Mouse (Mus musculus): Measurements from ENCODE around the gene Olfr688. TPM values are rescaled to one million over a fixed set of nuclear protein-coding genes. Genes with fewer than 3 reads are reported as not detected.

The Olfr688 gene
- polyA plus RNA-seq, 1 experiment from 2014 or later, result not detected

Other genes with a start within 250 kb of the Olfr688 start
- gene Olfr677, start 236.7 kb upstream of the Olfr688 start, polyA plus RNA-seq (2014; fragmentation: Nextera tagmentation; extraction: Ambion mirVana), result not detected in 2 replicates
- gene Olfr678, start 223.6 kb upstream of the Olfr688 start, polyA plus RNA-seq (2014; fragmentation: Nextera tagmentation; extraction: Ambion mirVana), result not detected in 2 replicates
- not detected in 2 replicates for gene Olfr679, start 206.9 kb upstream of the Olfr688 start, polyA plus RNA-seq (2014; fragmentation: Nextera tagmentation; extraction: Ambion mirVana)
- gene Olfr680-ps1, start 195.3 kb upstream of the Olfr688 start, polyA plus RNA-seq (2014; fragmentation: Nextera tagmentation; extraction: Ambion mirVana), result not detected in 2 replicates
- not detected in 2 replicates for gene Olfr681, start 171.3 kb upstream of the Olfr688 start, polyA plus RNA-seq (2014; fragmentation: Nextera tagmentation; extraction: Ambion mirVana)
- not detected in 2 replicates for gene Olfr683, start 141.1 kb upstream of the Olfr688 start, polyA plus RNA-seq (2014; fragmentation: Nextera tagmentation; extraction: Ambion mirVana)
- not detected in 2 replicates for gene Olfr684, start 124.4 kb upstream of the Olfr688 start, polyA plus RNA-seq (2014; fragmentation: Nextera tagmentation; extraction: Ambion mirVana)
- not detected in 2 replicates for gene Olfr685, start 102.1 kb upstream of the Olfr688 start, polyA plus RNA-seq (2014; fragmentation: Nextera tagmentation; extraction: Ambion mirVana)
- not detected in 2 replicates for gene Olfr686, start 80.6 kb upstream of the Olfr688 start, polyA plus RNA-seq (2014; fragmentation: Nextera tagmentation; extraction: Ambion mirVana)
- gene Olfr689, start 23.1 kb downstream of the Olfr688 start, polyA plus RNA-seq (2014; fragmentation: Nextera tagmentation; extraction: Ambion mirVana), result not detected in 2 replicates
- not detected in 2 replicates for gene Olfr690, start 46.0 kb downstream of the Olfr688 start, polyA plus RNA-seq (2014; fragmentation: Nextera tagmentation; extraction: Ambion mirVana)
- gene Olfr691, start 54.2 kb downstream of the Olfr688 start, polyA plus RNA-seq (2014; fragmentation: Nextera tagmentation; extraction: Ambion mirVana), result not detected in 2 replicates
- not detected in 2 replicates for gene Olfr692, start 80.1 kb downstream of the Olfr688 start, polyA plus RNA-seq (2014; fragmentation: Nextera tagmentation; extraction: Ambion mirVana)
- gene Gm5901, start 86.9 kb downstream of the Olfr688 start, polyA plus RNA-seq (2014; fragmentation: Nextera tagmentation; extraction: Ambion mirVana), result not detected in 2 replicates
- gene Fam160a2, start 112.0 kb downstream of the Olfr688 start, polyA plus RNA-seq (2014; fragmentation: Nextera tagmentation; extraction: Ambion mirVana), result 41.7 and 45.6 TPM in 2 replicates
- gene Cnga4, start 116.5 kb downstream of the Olfr688 start, polyA plus RNA-seq (2014; fragmentation: Nextera tagmentation; extraction: Ambion mirVana), result not detected in 2 replicates
- gene Cckbr, start 137.6 kb downstream of the Olfr688 start, polyA plus RNA-seq (2014; fragmentation: Nextera tagmentation; extraction: Ambion mirVana), result 0.11 and 0.34 TPM in 2 replicates
- gene Cavin3, start 194.2 kb downstream of the Olfr688 start, polyA plus RNA-seq (2014; fragmentation: Nextera tagmentation; extraction: Ambion mirVana), result 96.0 and 96.7 TPM in 2 replicates

Data from intestine, embryonic 14.5 days (tissue).